Comparison of ENCODE assay signal across 24 mouse cellular contexts in the genomic region with DNA sequence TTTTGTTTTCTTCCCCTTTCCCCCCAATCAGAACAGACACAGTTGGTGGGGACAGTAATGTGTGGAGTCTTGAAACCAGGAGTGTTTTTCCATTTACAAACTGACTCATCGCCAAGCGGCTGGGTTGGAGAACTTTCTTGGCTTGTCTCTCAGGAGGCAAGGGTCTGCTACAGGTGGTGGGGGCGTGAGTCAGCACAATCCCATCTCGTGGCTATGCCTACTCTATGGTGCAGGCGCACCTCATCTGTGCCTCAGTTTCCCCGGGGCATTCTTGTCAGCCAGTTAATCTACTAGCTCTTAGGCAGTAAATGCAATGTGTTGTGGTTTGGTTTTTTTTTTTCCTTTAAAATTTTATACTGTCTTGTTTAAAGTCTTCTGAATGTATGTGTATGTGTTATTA. TPM values are rescaled to one million over a fixed set of nuclear protein-coding genes. Genes with fewer than 3 reads are reported as not detected.
DNase-seq lines count a peak whose midpoint lies in the region; ATAC-seq and TF ChIP-seq lines count a peak whose summit lies in the region.
"Had no signal": no experiment of that assay in that cellular context is flagged by ENCODE, and none has a peak within 500 bp of the region (broad histone marks: within the 10 kb centered on the region; RNA-seq: fewer than 3 reads in every experiment).

No protein-coding gene starts in this region.

- H3K4me1 ChIP-seq in liver, postnatal 0 days (ENCODE audit: insufficient read depth) = peaks cover 16% of the 10 kb centered on the region
- peaks cover 3% of the 10 kb centered on the region; the same call in 1 of the 2 replicates for H3K4me1 ChIP-seq in intestine, embryonic 14.5 days (replicated peaks; ENCODE audit: control insufficient read depth, insufficient read depth, low read length)
- peaks cover 4% of the 10 kb centered on the region; the same call in 1 of the 2 replicates for H3K4me1 ChIP-seq in midbrain, embryonic 16.5 days (ENCODE audit: control insufficient read depth, insufficient read depth, low read length)

- ATAC-seq in liver, postnatal 0 days = no peak
- no peak for ATAC-seq in intestine, embryonic 14.5 days (replicated peaks; ENCODE audit: low FRiP score, low TSS enrichment, low read depth)
- no peak for ATAC-seq in midbrain, embryonic 16.5 days
- no peak for ATAC-seq in inflammation-experienced regulatory T-cells, adult 6 months
- ATAC-seq: forebrain, postnatal 0 days had no signal

- H3K9me3 ChIP-seq in liver, postnatal 0 days (ENCODE audit: low read length) = no peaks in the 10 kb centered on the region
- H3K9me3 ChIP-seq in intestine, embryonic 14.5 days (ENCODE audit: control insufficient read depth, low read length) = no peaks in the 10 kb centered on the region
- H3K9me3 ChIP-seq in midbrain, embryonic 16.5 days (replicated peaks; ENCODE audit: control insufficient read depth, low read length, poor library complexity, severe bottlenecking) = no peaks in the 10 kb centered on the region
- H3K9me3 ChIP-seq: embryonic facial prominence, embryonic 12.5 days; G1E; hindbrain, embryonic 13.5 days had no signal

- peak overlapping the region; percentile 78 for H3K27ac ChIP-seq in liver, postnatal 0 days (ENCODE audit: low read depth)
- H3K27ac ChIP-seq in intestine, embryonic 14.5 days (ENCODE audit: low read depth) = peak overlapping the region; percentile 40; the same call in 1 of the 2 replicates
- H3K27ac ChIP-seq in midbrain, embryonic 16.5 days (ENCODE audit: low read length) = no peak overlapping the region
- H3K27ac ChIP-seq: embryonic facial prominence, embryonic 12.5 days; hindbrain, embryonic 13.5 days; left cerebral cortex, adult 2 months had no signal

- WGBS in liver, postnatal 0 days (ENCODE audit: insufficient replicate concordance) = 85% methylated on average over 6 of the region's 6 CpGs
- 88% methylated on average over 6 of the region's 6 CpGs for WGBS in intestine, embryonic 14.5 days
- WGBS in midbrain, embryonic 16.5 days = 91% methylated on average over 6 of the region's 6 CpGs

- H3K4me2 ChIP-seq in liver, postnatal 0 days (ENCODE audit: low read depth, low read length) = no peak overlapping the region
- no peak overlapping the region for H3K4me2 ChIP-seq in intestine, embryonic 14.5 days (ENCODE audit: low read length)
- H3K4me2 ChIP-seq in midbrain, embryonic 16.5 days (ENCODE audit: low read length) = no peak overlapping the region
- H3K4me2 ChIP-seq: embryonic facial prominence, embryonic 12.5 days; hindbrain, embryonic 13.5 days; midbrain, embryonic 11.5 days had no signal

- peak; percentile 35 for DNase-seq in kidney, adult 9 months
- no peak for DNase-seq in kidney, postnatal 14 days
- DNase-seq in liver, postnatal 0 days = no peak
- DNase-seq in liver = no peak
- DNase-seq in intestine, embryonic 14.5 days (ENCODE audit: low spot score) = no peak
- DNase-seq: adrenal gland, postnatal 10 days; cerebellum, adult 2 months; forebrain, postnatal 0 days; gastrocnemius, postnatal 36 days; heart, postnatal 36 days; kidney, postnatal 4 days; layer of hippocampus, adult 9-11 months; lung, adult 2 months; lung, postnatal 14 days; right cerebral cortex, postnatal 14 days; thymus, adult 18-20 months; thymus, postnatal 4 days had no signal

- H3K36me3 ChIP-seq in liver, postnatal 0 days (replicated peaks; ENCODE audit: insufficient read depth, low read length) = peaks cover 28% of the 10 kb centered on the region
- peaks cover 55% of the 10 kb centered on the region for H3K36me3 ChIP-seq in intestine, embryonic 14.5 days (ENCODE audit: control insufficient read depth, insufficient read depth, low read length)
- peaks cover 13% of the 10 kb centered on the region for H3K36me3 ChIP-seq in midbrain, embryonic 16.5 days (ENCODE audit: control insufficient read depth, insufficient read depth, low read length)

- no peak overlapping the region for H3K9ac ChIP-seq in liver, postnatal 0 days (replicated peaks)
- H3K9ac ChIP-seq in intestine, embryonic 14.5 days (ENCODE audit: low read length) = no peak overlapping the region
- no peak overlapping the region for H3K9ac ChIP-seq in midbrain, embryonic 16.5 days (ENCODE audit: low read depth, low read length)
- H3K9ac ChIP-seq: embryonic facial prominence, embryonic 12.5 days; forebrain, postnatal 0 days; hindbrain, embryonic 13.5 days had no signal

- H3K4me3 ChIP-seq in liver, postnatal 0 days (ENCODE audit: low read depth, low read length) = no peak overlapping the region
- H3K4me3 ChIP-seq in intestine, embryonic 14.5 days (ENCODE audit: low read depth, low read length) = no peak overlapping the region
- no peak overlapping the region for H3K4me3 ChIP-seq in midbrain, embryonic 16.5 days (ENCODE audit: low read depth, low read length)
- H3K4me3 ChIP-seq: embryonic facial prominence, embryonic 12.5 days; hindbrain, embryonic 13.5 days; left cerebral cortex, adult 2 months had no signal

- no peaks in the 10 kb centered on the region for H3K27me3 ChIP-seq in liver, postnatal 0 days (ENCODE audit: insufficient read depth, low read length)
- H3K27me3 ChIP-seq in intestine, embryonic 14.5 days (replicated peaks; ENCODE audit: control insufficient read depth, insufficient read depth, low read length) = no peaks in the 10 kb centered on the region
- no peaks in the 10 kb centered on the region for H3K27me3 ChIP-seq in midbrain, embryonic 16.5 days (ENCODE audit: control insufficient read depth, insufficient read depth, low read depth, low read length)
- H3K27me3 ChIP-seq: embryonic facial prominence, embryonic 12.5 days had no signal

- TF ChIP-seq CTCF in liver, postnatal 0 days (IDR thresholded peaks at IDR 0.05; ENCODE audit: low read depth) = no peak

- TF ChIP-seq EP300 in liver, postnatal 0 days (IDR thresholded peaks at IDR 0.05; ENCODE audit: low read depth) = no peak

RNA-seq across cellular contexts. Expression of gene Sema4g, which starts 5.5 kb away (rescaled TPM):
- 9.3 and 11.3 TPM in 2 replicates for polyA plus RNA-seq in liver, postnatal 0 days (2015; fragmentation: Nextera tagmentation; extraction: Ambion mirVana)
- 14.5 and 16.3 TPM in 2 replicates for polyA plus RNA-seq in intestine, embryonic 14.5 days (2014; fragmentation: Nextera tagmentation; extraction: Ambion mirVana)
- polyA plus RNA-seq in midbrain, embryonic 16.5 days (2015; fragmentation: Nextera tagmentation; extraction: Ambion mirVana) = 16.5 and 16.9 TPM in 2 replicates
- polyA plus RNA-seq in inflammation-experienced regulatory T-cells, adult 6 months (2017; shearing (Covaris generic)) = under 1 TPM in 1 of 3 experiments, not detected in 2; 0.08 TPM

RNA-seq across cellular contexts. Expression of gene Twnk, which starts 22.1 kb away (rescaled TPM):
- polyA plus RNA-seq in liver, postnatal 0 days (2015; fragmentation: Nextera tagmentation; extraction: Ambion mirVana) = 9.9 and 10.6 TPM in 2 replicates
- polyA plus RNA-seq in intestine, embryonic 14.5 days (2014; fragmentation: Nextera tagmentation; extraction: Ambion mirVana) = 16.7 and 18.4 TPM in 2 replicates
- 13.6 and 16.0 TPM in 2 replicates for polyA plus RNA-seq in midbrain, embryonic 16.5 days (2015; fragmentation: Nextera tagmentation; extraction: Ambion mirVana)
- 10 to 100 TPM in 1 of 3 experiments, 1 to 10 TPM in 2; 4.7 to 10.7 (median 9.8) TPM for polyA plus RNA-seq in inflammation-experienced regulatory T-cells, adult 6 months (2017; shearing (Covaris generic))

RNA-seq across cellular contexts. Expression of gene Mrpl43, which starts 22.9 kb away (rescaled TPM):
- 43.6 and 43.8 TPM in 2 replicates for polyA plus RNA-seq in liver, postnatal 0 days (2015; fragmentation: Nextera tagmentation; extraction: Ambion mirVana)
- polyA plus RNA-seq in intestine, embryonic 14.5 days (2014; fragmentation: Nextera tagmentation; extraction: Ambion mirVana) = 65.4 and 70.3 TPM in 2 replicates
- 88.6 and 92.9 TPM in 2 replicates for polyA plus RNA-seq in midbrain, embryonic 16.5 days (2015; fragmentation: Nextera tagmentation; extraction: Ambion mirVana)
- 10 to 100 TPM; 51.6 to 65.3 (median 55.9) TPM for polyA plus RNA-seq in inflammation-experienced regulatory T-cells, adult 6 months (2017; shearing (Covaris generic))

RNA-seq across cellular contexts. Expression of gene Lzts2, which starts 30.8 kb away (rescaled TPM):
- polyA plus RNA-seq in liver, postnatal 0 days (2015; fragmentation: Nextera tagmentation; extraction: Ambion mirVana) = 5.7 and 7.2 TPM in 2 replicates
- 50.6 and 52.1 TPM in 2 replicates for polyA plus RNA-seq in intestine, embryonic 14.5 days (2014; fragmentation: Nextera tagmentation; extraction: Ambion mirVana)
- 15.5 and 17.2 TPM in 2 replicates for polyA plus RNA-seq in midbrain, embryonic 16.5 days (2015; fragmentation: Nextera tagmentation; extraction: Ambion mirVana)
- polyA plus RNA-seq in inflammation-experienced regulatory T-cells, adult 6 months (2017; shearing (Covaris generic)) = 1 to 10 TPM in 1 of 3 experiments, under 1 TPM in 1, not detected in 1; 0.99 to 1.1 TPM

RNA-seq across cellular contexts. Expression of gene Slf2, which starts 52.4 kb away (rescaled TPM):
- 6.5 and 7.5 TPM in 2 replicates for polyA plus RNA-seq in liver, postnatal 0 days (2015; fragmentation: Nextera tagmentation; extraction: Ambion mirVana)
- polyA plus RNA-seq in intestine, embryonic 14.5 days (2014; fragmentation: Nextera tagmentation; extraction: Ambion mirVana) = 54.1 and 60.8 TPM in 2 replicates
- 30.3 and 35.7 TPM in 2 replicates for polyA plus RNA-seq in midbrain, embryonic 16.5 days (2015; fragmentation: Nextera tagmentation; extraction: Ambion mirVana)
- polyA plus RNA-seq in inflammation-experienced regulatory T-cells, adult 6 months (2017; shearing (Covaris generic)) = 10 to 100 TPM; 24.9 to 27.0 (median 25.0) TPM
